Mouse (Mus musculus) midbrain, embryonic 10.5 days (tissue): ENCODE measurements around the gene Rcan3. TPM values are rescaled to one million over a fixed set of nuclear protein-coding genes. Genes with fewer than 3 reads are reported as not detected.

Experiments used
- DNase-seq: peaks from one replicate; pipeline ENCODE4 v3.0.0-alpha.2; 2017; ENCODE audit warnings: low spot score
- H3K27ac ChIP-seq: fragments of 300-500 bp; sonication (generic); replicated peaks from 2 replicates; pipeline ENCODE4 v1.5.1; 2016; ENCODE audit warnings: mild to moderate bottlenecking
- H3K27me3 ChIP-seq: fragments of 300-500 bp; sonication (generic); 2 replicates; pipeline ENCODE4 v1.6.1; 2016; ENCODE audit warnings: low read depth, mild to moderate bottlenecking; ENCODE audit not compliant: poor library complexity, severe bottlenecking
- H3K36me3 ChIP-seq: fragments of 300-500 bp; sonication (generic); 2 replicates; pipeline ENCODE4 v1.6.1; 2016; ENCODE audit warnings: mild to moderate bottlenecking, moderate library complexity
- H3K4me1 ChIP-seq: fragments of 300-500 bp; sonication (generic); 2 replicates; pipeline ENCODE4 v1.6.1; 2016
- H3K4me3 ChIP-seq: fragments of 300-500 bp; sonication (generic); 2 replicates; pipeline ENCODE4 v1.5.1; 2016; ENCODE audit warnings: mild to moderate bottlenecking, moderate library complexity
- H3K9me3 ChIP-seq: fragments of 300-500 bp; sonication (generic); replicated peaks from 2 replicates; pipeline ENCODE4 v1.6.1; 2016; ENCODE audit warnings: mild to moderate bottlenecking
- WGBS: fragments of 180-500 bp; shearing (Covaris S2); methylation state at CpG from one replicate; pipeline ENCODE4 v1.1.7; 2016; 5-methylcytosine and 5-hydroxymethylcytosine counted together
- polyA plus RNA-seq: library from polyadenylated mRNA; unstranded; fragments of >200 nt; fragmentation: Nextera tagmentation; extraction: Ambion mirVana; gene quantifications from 2 replicates; pipeline ENCODE4 v1.2.1, GENCODE M21; 2016

Gene Rcan3
- 9.4 and 10.3 TPM in 2 replicates for polyA plus RNA-seq

DNA sequence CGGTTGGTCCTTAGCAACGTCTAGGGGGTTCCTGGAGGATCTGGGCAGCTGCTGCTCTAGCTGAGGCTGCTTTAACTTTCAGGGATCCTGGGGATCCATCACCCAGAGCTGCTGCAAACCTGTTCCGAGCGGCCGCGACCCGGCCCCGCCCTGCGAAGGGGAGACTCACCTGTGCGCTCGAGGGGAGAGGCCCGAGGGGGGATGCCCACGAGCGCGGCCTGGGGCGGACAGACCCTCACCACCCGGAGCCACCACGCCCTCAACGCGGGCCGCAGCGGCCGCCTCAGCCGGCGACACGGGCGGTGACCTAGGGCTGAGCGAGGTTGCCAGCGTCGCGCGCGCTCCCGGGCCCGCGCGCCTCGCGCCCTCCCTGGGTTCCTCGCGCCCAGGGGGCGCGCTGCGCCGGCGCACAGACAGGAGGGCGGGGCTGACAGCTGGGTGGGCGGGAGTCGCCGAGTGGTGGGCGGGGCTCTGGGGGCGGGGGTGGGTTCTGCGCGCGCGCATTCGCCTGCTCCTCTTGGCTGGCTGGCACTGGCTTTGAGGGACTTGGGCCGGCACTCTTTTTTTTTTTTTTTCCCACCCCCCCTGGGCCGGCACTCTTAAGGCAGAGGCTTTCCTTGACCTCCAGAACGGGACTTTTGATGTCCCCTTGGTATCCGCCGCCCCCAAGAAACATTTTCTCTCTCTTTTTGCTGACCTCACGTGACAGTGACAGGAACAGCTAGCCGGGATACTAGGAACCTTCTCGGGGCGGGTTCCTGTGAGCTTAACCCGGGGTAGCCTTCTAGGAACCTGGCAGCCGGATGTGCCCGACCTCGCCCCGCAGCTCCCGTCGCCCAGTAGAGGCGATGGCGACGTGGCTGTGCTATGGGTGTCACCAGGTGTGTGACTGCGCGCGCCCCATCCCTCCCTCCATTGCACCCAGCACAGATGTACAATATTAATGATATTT, at the start of gene Rcan3:
Rcan3 (minus strand) TSS at position 411 of the 952 bp plus-strand sequence.
- peak within 1 kb of the TSS; percentile 88 for H3K27ac ChIP-seq
- no peaks in the 10 kb centered on the region for H3K9me3 ChIP-seq
- H3K36me3 ChIP-seq: no peaks in the 10 kb centered on the region
- peak; percentile 91 for DNase-seq
- H3K27me3 ChIP-seq: peaks cover 23% of the 10 kb centered on the region
- H3K4me3 ChIP-seq: peak within 1 kb of the TSS; percentile 79
- peaks cover 22% of the 10 kb centered on the region for H3K4me1 ChIP-seq
- 1% methylated on average over 78 of the region's 79 CpGs for whole genome bisulfite sequencing

DNA sequence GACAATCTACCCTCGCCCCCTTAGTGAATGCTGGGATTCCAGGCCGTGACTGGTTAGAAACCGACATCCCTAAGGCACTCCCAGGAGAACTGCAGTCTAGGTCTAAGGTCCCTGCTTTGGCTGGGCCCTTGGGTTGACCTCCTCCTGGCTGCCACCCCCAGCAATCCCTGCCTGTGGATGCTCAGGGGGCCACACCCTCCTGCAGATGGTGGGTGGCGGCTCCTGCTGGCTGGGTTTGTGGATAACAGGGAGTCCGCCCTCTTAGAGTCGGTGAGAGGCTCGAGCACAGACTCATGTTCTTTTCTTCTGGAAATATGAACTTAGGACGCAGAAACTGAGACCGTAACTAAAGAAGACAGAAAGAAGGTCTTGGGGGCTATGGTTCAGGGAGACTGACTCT, 46.7 kb upstream of the Rcan3 start:
- no peak for DNase-seq
- WGBS: 81% methylated on average over 9 of the region's 9 CpGs
- Histone ChIP-seq H3K27ac (no peak overlapping the region), H3K9me3 (no peaks in the 10 kb centered on the region), H3K4me1 (no peaks in the 10 kb centered on the region), H3K4me3 (no peak overlapping the region), H3K36me3 (no peaks in the 10 kb centered on the region), H3K27me3 (no peaks in the 10 kb centered on the region)

DNA sequence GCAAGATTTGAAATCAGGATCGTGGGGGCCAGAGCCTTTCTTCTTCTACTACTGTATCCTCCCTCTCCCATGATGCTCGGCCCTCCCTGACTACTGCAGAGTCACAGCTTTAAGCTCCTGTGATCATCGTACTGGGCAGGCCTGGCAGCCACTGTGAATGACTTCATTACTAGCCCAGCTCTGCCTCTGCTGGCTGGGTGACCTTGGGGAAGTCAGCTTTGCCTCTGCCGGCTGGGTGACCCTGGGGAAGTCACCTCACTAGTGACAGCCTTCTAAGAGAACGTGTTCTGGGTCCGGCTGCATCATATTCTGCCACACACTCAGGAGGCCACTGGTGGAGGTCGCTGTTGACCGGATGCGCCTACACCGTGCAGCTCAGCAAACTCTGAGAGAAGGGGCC, 44.2 kb upstream of the Rcan3 start:
- Histone ChIP-seq H3K9me3 (no peaks in the 10 kb centered on the region), H3K4me3 (no peak overlapping the region), H3K4me1 (no peaks in the 10 kb centered on the region), H3K27me3 (no peaks in the 10 kb centered on the region), H3K27ac (no peak overlapping the region), H3K36me3 (no peaks in the 10 kb centered on the region)
- 89% methylated on average over 10 of the region's 10 CpGs for WGBS
- DNase-seq: no peak

DNA sequence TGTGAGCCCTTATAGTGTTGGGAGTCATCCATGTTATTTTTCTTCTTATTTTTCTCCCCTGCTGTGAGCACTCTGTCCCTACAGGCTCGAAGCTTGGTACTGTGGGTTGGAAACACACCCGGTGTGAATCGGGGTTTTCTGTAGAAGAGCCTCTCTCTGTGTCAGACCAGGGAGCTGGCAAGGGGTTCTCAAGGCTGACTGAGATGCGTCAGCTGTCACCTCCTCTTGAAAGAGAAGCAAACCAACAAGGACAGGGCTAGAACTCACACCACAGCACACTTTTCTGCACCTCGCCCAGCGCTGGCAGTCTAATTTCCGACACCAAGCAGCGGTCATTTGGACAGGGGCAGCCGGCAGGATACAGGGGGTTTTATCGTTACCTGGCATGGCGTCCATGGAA, 29.8 kb upstream of the Rcan3 start:
- Histone ChIP-seq H3K4me1 (no peaks in the 10 kb centered on the region), H3K9me3 (no peaks in the 10 kb centered on the region), H3K27ac (no peak overlapping the region), H3K4me3 (no peak overlapping the region), H3K27me3 (no peaks in the 10 kb centered on the region), H3K36me3 (no peaks in the 10 kb centered on the region)
- no peak for DNase-seq
- WGBS: 93% methylated on average over 11 of the region's 11 CpGs

DNA sequence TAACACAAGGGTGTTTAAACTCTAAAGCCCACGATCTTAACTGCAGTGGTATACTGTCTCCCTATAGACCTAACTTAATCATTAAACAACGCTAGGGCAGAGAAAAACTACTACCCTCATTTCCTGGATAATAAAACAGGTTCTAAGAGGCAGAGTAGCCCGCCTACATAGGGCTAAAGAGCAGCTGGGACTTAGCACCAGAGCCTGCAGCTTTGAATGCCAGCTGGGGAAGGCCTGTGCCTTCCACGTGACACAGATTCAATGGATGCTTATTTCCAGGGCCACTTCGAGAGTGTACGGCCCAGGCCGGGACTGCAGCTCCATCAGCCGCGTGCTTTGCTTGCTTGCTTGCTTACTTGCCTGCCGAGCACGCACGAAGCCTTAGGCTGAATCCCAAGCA, 19.9 kb upstream of the Rcan3 start:
- Histone ChIP-seq H3K27me3 (no peaks in the 10 kb centered on the region), H3K27ac (no peak overlapping the region), H3K9me3 (no peaks in the 10 kb centered on the region), H3K36me3 (no peaks in the 10 kb centered on the region), H3K4me1 (peaks cover 18% of the 10 kb centered on the region), H3K4me3 (no peak overlapping the region)
- DNase-seq: no peak
- 85% methylated on average over 12 of the region's 12 CpGs for WGBS

DNA sequence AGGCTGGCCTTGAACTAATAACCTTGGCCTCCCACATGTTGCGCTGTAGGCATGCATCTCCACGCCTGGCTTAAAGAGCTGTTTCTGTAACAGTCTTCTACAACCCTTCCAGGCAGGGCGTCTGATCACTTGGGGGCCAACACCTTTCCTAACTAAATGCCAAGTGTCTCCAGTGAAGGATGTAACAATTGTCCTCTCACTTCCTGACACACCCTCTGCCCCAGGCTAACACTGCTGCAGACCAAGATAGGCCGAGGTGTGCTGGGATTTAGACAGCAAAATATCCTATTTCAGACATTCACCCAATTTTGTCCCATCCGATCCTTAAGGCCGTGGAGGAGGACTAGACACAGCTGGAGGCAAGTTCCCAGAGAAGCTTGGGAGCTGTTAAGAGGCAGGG, 19.5 kb upstream of the Rcan3 start:
- 85% methylated on average over 6 of the region's 6 CpGs for WGBS
- Histone ChIP-seq H3K4me1 (peaks cover 18% of the 10 kb centered on the region), H3K9me3 (no peaks in the 10 kb centered on the region), H3K36me3 (no peaks in the 10 kb centered on the region), H3K27ac (no peak overlapping the region), H3K4me3 (no peak overlapping the region), H3K27me3 (no peaks in the 10 kb centered on the region)
- DNase-seq: no peak

DNA sequence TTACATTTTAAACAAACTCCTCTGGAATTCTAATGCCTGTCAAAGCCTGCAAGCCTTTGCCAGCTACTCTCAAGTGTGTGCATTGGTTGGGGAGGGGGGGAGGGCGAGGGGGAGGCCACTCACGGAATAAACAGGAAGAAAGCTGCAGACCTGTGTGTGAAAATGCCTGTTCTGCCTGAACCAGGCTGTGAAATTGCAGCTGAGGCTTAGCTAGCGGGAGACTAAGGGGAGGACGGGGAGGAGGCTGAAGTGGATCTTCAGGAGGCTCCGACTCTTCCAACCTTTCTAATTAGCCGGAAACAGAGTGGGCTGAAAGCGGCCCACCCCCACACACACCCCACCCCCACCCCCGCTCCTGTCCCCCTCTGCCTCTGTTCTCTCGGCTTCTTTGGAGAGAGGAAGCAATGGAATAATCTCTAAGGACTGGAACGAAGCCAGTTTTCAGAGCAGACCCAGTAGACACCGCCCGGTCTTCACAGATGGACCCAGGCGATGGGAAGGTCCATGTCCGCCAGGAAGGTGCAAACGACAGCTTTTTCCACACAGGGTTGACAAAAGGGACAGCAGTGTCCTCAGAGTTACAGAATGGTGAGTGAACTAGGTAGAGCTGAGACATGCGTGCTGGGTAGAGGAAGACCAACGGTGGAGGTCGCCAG, 17.8 kb upstream of the Rcan3 start:
- 62% methylated on average over 18 of the region's 18 CpGs for WGBS
- Histone ChIP-seq H3K27ac (peak overlapping the region; percentile 46; the same call in 1 of the 2 replicates), H3K9me3 (no peaks in the 10 kb centered on the region), H3K4me1 (peaks cover 18% of the 10 kb centered on the region), H3K36me3 (no peaks in the 10 kb centered on the region), H3K4me3 (no peak overlapping the region), H3K27me3 (no peaks in the 10 kb centered on the region)
- DNase-seq: no peak

DNA sequence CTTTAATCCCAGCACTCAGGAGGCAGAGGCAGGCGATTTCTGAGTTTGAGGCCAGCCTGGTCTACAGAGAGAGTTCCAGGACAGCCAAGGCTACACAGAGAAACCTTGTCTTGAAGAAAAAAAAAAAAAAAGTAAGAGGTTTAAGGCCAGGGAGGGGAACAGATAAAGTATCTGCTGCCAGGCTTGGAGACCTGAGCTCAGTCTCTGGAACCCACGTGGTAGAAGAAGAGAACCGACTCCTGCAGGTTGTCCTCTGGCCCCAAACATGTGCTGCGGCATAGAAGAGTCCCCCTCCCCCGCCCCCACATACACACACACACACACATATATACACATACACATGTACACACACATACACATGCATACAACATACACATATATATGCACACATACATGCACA, 8.8 kb upstream of the Rcan3 start:
- WGBS: 65% methylated on average over 5 of the region's 5 CpGs
- no peak for DNase-seq
- H3K27ac ChIP-seq: no peak overlapping the region

DNA sequence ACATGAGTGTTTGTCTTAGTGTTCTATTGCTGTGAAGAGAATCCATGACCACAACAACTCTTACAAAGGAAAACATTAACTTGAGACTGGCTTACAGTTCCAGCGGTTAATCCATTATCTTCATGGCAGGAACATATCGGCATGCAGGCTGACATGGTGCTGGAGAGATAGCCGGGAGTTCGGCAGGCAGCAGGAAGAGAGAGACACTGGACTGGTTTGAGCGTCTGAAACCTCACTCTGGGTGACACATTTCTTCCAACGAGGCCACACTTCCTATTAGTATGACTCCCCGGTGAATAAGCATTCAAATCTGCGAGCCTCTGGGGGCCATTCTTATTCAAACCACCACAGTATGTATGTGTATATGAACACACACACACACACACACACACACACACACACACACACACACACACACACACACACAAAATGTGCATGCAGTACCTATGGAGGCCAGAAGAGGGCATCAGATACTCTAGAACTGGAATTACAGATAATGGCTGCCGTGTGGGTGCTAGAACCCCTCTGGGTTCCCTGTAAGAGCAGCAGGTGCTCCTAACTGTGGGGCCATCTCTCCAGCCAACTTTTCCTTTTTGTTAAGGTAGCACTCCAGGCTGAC, 6.4 kb upstream of the Rcan3 start:
- no peaks in the 10 kb centered on the region for H3K36me3 ChIP-seq
- peaks cover 13% of the 10 kb centered on the region for H3K4me1 ChIP-seq
- DNase-seq: peak; percentile 47
- H3K4me3 ChIP-seq: no peak overlapping the region
- 0 out of 2 replicates have a peak overlapping the region, but pooled peaks have one; percentile 71 for H3K27ac ChIP-seq
- H3K9me3 ChIP-seq: no peaks in the 10 kb centered on the region
- 64% methylated on average over 9 of the region's 9 CpGs for WGBS
- H3K27me3 ChIP-seq: peaks cover 10% of the 10 kb centered on the region; the same call in 1 of the 2 replicates

More for the DNA sequence above, 8.8 kb upstream of the Rcan3 start:
- Histone ChIP-seq H3K9me3 (no peaks in the 10 kb centered on the region), H3K36me3 (no peaks in the 10 kb centered on the region), H3K4me3 (no peak overlapping the region), H3K4me1 (peaks cover 7% of the 10 kb centered on the region), H3K27me3 (no peaks in the 10 kb centered on the region)

DNA sequence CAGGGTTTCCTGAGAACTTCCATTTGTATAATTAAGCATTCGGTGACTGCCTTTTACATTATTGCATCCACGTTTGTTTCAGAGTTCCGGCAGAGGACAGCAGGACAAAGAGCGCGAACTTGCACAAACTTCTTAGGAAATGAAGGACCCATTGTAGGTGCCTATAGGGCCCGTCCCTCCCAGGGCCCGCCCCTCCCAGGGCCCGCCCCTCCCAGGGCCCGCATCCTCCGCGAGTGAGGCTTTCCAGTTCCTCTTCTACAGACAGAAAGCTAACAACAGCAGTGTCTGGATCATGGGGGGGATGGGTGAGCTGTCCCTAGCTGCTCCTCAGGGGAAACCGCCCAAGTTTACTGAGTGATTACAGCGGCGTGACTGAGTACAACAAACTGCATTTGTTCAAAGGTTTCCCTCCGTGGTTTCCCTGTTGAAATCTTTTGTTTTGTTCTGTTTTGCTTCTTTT, 5.6 kb upstream of the Rcan3 start:
- H3K36me3 ChIP-seq: no peaks in the 10 kb centered on the region
- H3K4me3 ChIP-seq: peak overlapping the region; percentile 29
- no peaks in the 10 kb centered on the region for H3K9me3 ChIP-seq
- peak; percentile 73 for DNase-seq
- H3K27ac ChIP-seq: peak overlapping the region; percentile 71
- peaks cover 18% of the 10 kb centered on the region for H3K4me1 ChIP-seq
- whole genome bisulfite sequencing: 7% methylated on average over 15 of the region's 15 CpGs
- H3K27me3 ChIP-seq: peaks cover 10% of the 10 kb centered on the region; the same call in 1 of the 2 replicates

DNA sequence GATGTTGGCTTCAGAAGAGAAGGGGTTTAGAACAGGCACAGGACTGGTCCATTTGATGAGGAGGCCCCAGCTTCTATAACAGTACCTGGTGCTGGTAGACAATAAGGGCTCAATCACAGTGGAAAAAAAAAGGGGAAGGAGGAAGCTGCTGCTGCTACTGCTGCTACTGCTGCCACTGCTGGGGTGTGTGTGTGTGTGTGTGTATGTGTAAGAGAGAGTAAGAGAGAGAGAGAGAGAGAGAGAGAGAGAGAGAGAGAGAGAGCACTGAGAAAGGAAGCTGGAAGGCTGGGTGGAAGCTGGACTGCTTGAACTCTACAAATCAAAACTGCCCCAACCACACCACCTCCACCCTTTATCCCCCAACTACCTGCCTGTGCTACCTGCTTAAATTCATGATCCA, 4.3 kb upstream of the Rcan3 start:
- Histone ChIP-seq H3K27me3 (peaks cover 15% of the 10 kb centered on the region), H3K9me3 (no peaks in the 10 kb centered on the region), H3K27ac (no peak overlapping the region), H3K4me3 (no peak overlapping the region), H3K4me1 (peaks cover 28% of the 10 kb centered on the region), H3K36me3 (no peaks in the 10 kb centered on the region)
- no peak for DNase-seq

DNA sequence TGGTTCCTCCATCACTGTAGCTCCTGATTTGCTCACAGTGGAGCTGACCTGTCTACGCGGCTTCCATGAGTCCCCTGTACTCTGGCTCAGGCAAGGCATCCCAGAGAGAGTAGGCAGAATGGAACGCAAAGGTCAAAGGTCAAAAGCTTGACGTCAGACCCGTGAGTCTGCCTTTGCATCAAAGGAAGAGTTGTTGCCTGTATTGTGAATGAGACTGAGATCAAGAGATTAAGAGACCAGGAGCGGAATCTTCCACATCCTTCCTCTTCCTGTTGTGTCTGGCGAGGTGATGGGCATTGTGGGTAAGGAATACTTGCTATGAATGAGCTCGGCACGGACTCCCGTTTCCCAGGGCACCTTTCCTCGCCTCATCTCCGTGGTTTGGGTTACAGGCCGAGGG, 2.6 kb upstream of the Rcan3 start:
- H3K4me1 ChIP-seq: peaks cover 29% of the 10 kb centered on the region
- no peaks in the 10 kb centered on the region for H3K9me3 ChIP-seq
- H3K27ac ChIP-seq: no peak overlapping the region
- H3K27me3 ChIP-seq: peaks cover 23% of the 10 kb centered on the region
- 61% methylated on average over 13 of the region's 13 CpGs for WGBS
- peak; percentile 19 for DNase-seq
- no peaks in the 10 kb centered on the region for H3K36me3 ChIP-seq
- no peak overlapping the region for H3K4me3 ChIP-seq
